Mouse (Mus musculus) C2C12 (cell line): ENCODE measurements at regions not wholly inside any gene's neighbourhood (a gene's known extent, or its start where the extent isn't known, plus 50 kb on each side); places are given as distances from the start of the nearest gene placed in this dataset.

Experiments
- CEBPB ChIP-seq: IDR thresholded peaks from one replicate; pipeline ENCODE4 v1.6.1; 2011; ENCODE audit warnings: low read depth, mild to moderate bottlenecking, control low read depth, moderate library complexity
- CTCF ChIP-seq: IDR thresholded peaks from one replicate; pipeline ENCODE4 v1.5.1; 2011; ENCODE audit not compliant: control insufficient read depth, insufficient read depth, insufficient read length
- MAX ChIP-seq: IDR thresholded peaks from one replicate; pipeline ENCODE4 v1.6.1; 2011; ENCODE audit warnings: mild to moderate bottlenecking, control low read depth
- MYOG ChIP-seq: IDR thresholded peaks from one replicate; pipeline ENCODE4 v1.6.1; 2011; ENCODE audit not compliant: control insufficient read depth, insufficient read length; ENCODE audit errors: extremely low read depth
- USF1 ChIP-seq: IDR thresholded peaks from one replicate; pipeline ENCODE4 v1.6.1; 2011; ENCODE audit warnings: low read depth, mild to moderate bottlenecking, control low read depth, moderate library complexity

- TF ChIP-seq CTCF (no peak), CEBPB (no peak), MAX (no peak), USF1 (no peak), MYOG (no peak)
Observed at GRCm38 (mm10) chr12:45184510-45184909, 110.0 kb upstream of the Stxbp6 start.
